Mouse (Mus musculus) kidney, postnatal 14 days (tissue): ENCODE results near the gene Kif24.
A peak's percentile ranks its signal among the peaks of the same experiment; 100 is the strongest.

Experiments
- DNase-seq: peaks from one replicate; pipeline ENCODE4 v3.0.0; 2022; ENCODE audit warnings: mixed read lengths

The Kif24 gene

DNA sequence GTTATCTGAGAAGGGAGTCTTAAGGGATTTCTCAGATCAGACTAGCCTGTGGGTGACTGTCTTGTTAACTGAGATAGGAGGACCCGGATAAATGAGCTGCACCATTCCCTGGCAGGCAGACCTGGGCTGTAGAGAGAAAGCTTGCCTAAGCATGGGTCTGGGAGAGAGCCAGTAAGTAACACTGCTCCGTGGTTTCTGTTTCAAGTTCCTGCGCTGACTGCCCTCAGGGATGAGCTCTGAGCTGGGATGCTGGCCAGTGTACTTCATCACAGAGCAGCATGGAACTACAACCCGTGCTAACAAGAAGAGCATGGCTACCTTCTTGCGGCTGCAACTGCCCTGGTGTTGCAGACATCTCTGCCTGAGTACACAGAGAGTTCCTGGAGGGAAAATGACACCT is 64.8 kb downstream of the Kif24 start:
- DNase-seq: no peak

DNA sequence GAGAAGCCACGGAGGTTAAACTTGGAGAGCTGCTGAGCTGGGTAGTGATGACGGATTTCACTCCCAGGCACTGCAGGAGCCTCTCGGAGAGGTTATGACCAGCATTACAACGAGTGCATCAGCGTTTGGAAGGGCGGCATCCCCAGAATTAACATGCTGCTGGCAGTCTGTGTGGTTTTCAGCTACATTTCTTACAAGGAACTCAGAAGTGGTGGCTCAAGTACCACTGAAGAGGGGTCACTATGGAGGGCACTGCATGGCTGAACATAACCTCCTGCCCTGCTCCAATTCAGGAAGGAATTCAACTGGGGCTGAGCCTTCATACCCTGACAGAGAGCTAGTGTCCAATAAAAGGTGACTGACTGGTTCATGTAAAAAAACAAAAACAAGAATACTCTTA is 66.3 kb downstream of the Kif24 start:
- no peak for DNase-seq

DNA sequence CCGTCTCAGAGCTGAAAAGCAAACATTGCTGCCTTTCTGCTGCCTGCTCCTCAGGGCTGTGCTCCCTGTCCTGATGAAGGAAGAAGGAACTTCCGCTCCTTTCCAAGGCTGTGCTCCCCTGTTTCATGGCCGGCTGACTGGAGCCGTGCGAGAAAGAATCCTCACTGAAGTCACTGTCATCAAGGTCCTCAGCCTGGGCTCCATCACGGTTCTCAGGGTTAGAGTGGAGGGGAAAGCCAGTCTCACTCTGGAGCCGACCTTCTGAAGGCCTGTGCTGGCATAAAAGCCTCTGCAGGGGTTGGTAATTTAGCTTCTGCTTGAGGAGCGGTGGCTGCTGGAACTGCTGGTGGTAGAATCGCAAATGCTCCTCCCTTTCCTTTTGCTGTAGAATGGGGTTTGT is 70.0 kb downstream of the Kif24 start:
- no peak for DNase-seq

DNA sequence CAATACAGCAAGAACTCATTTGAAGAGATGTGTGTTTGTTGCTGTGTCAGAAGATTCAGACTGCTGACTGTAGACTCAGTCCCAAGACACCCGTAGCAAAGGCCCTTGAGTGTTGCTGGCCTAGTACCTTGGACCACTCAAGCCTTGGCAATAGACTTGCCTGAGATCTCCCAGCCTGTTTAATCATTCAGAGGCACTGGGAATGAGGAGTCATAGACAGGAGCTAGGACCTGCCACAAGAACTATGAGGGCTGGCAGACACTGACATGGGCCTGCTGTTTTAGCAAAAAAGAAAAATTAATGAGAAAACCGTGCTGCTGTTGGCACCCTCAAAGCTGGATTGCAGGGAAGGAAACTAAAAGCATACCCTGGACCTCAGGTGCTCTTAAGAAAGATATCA is 73.7 kb downstream of the Kif24 start:
- DNase-seq: no peak

DNA sequence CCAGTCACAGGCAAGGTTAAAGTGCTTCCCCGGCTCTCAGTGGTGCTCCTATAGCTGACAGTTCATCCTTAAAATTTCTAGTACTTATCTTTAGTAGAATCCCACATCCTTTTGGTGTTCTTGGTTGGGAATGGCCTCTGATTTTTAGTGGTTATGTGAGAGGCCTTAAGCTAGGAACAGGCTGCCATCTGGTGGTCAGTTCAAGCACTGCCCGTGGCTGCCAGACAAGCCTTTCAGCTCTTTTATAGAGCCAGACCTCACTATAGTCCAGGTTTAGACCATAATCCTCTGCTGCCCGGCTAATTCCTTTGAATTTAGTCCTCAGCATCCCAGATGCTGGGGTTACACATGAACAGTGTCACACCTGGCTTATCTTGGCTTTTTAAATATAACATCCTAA is 74.6 kb downstream of the Kif24 start:
- DNase-seq: peak; percentile 86

DNA sequence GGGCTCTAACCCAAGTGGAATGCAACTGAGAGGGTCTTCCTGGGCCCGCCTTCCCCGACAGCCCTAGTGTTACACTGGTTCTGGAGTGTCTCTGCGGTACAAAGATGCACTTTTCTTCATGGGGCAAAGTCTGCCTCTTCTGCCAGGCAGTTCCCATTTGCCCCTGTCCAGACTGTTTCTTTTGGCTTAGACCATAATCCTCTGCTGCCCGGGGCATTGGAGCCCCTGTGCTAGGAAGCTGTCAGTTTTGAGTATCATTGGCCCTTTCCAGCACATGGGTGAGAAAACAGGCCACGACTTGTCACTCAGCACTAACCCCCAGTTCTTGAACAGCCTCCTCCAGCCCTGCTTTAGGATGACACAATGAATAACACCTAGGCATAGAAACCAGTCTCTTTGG is 75.4 kb downstream of the Kif24 start:
- peak; percentile 29 for DNase-seq

DNA sequence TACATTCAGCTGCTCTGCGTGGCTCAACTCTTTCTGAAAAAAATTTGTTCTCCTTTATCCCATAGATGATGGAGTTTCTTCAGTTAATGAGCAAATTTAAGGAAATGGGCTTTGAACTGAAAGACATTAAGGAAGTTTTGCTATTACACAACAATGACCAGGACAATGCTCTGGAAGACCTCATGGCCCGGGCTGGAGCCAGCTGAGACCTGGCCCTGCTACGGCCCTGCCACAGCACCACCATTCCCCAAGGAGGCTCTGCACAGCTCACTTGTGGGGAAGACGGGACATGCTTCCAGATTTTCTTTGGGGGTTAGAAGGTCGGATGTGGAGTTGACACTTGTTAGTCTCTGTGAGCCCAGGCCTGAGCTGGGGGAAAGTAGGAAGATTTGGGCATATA is 76.1 kb downstream of the Kif24 start:
- no peak for DNase-seq

DNA sequence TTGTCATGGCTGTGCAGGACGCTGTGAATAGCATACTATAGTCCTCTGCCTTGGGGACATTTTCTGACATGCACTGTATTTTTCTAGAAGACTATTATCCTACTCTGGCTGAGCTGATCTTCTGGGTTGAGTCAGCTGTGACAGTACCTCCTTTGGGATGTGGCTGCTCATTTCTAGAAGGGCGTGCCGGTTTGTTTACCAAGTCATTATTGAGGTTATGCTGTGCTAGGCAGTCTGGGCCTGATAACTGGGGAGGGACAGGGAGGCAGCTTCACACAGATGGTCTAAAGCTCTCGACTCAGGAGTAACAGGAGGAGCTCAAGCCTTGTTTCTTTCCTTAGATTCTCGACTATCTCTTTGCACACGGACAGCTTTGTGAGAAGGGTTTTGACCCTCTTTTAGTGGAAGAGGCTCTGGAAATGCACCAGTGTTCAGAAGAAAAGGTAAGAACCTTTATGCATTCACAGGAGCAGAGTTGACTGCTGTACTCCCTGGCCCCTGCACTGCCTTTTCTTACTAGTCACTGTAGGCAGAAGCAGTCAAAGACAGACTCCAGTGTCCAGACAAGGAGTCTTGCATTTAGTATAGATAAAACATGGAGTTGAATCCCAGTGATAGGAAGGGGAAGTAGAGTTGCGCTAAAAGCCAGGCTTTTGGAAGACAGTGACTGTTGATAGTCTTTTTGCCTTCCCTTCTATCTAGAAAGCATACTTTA is 76.8 kb downstream of the Kif24 start:
- DNase-seq: no peak

DNA sequence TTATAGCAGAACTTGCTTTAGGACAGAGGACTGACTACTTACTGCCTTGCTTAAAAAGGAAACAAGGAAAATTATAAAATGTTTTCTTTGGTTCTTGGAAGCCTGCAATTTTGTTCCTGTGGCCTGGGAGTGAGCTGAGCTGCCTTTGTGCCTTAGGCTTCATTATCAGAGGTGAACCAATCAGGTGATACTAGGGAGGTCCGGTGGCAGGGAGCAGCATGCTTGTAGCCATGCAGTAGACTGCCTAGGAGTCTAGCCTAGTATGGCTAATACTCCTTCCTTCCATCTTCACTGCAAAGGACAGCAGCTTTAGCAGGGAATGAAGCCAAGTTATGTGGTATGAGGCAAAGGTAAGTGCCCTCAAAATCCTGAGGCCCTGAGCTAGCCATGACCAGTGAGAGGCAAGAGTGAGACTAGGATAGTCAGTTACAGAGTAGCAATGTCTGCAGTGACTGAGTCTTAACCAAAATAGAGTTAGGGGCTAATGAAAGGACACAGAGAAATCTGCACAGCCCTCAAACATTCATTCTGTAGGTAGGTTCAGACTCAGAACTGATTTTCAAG is 78.2 kb downstream of the Kif24 start:
- no peak for DNase-seq

DNA sequence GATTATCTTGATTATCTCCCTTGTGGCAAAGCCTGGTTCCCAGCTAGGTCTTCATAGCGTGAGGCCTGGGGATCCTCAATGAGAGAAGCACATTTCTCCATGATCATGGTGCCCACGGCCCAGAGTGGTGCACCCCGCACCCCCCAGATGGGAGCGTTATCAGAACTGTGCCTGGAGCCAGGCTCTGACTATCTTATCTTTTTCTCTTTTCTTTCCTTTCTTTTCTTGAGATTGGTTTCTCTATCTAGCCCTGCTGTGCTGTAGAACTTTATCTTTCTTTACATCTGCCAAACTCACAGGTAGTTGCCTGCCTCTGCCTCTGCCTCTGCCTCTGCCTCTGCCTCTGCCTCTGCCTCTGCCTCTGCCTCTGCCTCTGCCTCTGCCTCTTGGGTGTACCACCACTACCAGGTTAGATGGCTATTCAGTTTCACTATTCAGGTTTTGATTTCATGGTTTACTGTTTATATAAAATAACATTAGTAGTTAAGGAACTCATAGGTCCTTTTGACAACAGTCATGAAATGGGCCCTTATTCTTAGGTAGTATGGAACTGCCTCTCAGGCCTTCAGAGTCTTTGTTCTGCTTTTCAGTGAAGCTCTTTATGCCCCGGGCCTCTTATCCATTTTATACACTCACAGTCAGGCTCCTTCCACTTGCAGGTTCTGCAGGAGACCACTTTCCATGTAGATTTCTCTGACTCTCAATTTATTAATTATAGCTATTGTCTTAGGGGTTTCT is 83.3 kb downstream of the Kif24 start:
- no peak for DNase-seq

DNA sequence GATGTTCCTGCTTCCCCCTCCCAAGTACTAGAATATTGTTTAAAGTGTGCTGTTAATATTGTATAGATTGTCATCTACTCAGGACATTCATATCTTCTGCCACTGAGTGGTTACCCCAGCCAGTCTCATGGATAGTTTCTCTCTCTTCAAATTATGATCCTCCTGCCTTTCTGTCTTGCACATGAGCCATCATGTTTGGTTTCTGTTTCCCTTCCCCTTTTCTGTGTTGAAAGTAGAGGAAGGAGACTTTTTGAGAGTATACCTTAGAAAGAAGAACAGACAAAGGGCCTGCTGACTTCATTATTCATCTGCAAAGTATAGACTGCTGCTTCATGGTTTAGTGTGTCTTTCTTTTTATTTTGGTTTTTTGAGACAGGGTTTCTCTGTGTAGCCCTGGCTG is 87.1 kb downstream of the Kif24 start:
- DNase-seq: no peak

DNA sequence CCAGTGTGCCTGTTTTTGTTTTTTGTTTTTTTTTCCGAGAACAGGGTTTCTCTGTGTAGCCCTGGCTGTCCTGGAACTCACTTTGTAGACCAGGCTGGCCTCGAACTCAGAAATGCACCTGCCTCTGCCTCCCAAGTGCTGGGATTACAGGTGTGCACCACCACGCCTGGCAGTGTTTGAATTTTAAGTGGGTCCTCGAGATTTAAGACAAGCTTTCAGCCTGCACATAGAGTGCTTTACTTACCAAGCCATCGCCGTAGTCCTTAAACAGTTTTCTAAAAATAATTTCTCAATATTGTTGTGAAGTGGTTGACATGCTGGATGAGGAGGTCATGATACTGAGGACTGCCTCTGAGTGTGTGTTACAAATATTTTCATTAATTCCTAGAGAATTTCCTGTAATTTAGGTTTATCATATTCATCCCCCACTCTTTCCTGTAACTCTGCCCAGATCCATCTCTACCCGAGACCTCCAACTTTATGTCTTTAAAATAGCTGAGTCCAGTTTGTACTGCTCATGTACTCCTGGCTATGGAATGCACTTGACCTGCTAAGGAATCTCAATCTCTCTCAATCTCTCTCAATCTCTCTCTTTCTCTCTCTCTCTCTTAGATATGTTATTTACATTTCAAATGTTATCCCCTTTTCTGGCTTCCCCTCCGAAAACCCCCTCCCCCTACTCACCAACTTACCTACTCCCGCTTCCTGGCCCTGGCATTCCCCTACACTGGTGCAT is 94.8 kb downstream of the Kif24 start:
- no peak for DNase-seq

DNA sequence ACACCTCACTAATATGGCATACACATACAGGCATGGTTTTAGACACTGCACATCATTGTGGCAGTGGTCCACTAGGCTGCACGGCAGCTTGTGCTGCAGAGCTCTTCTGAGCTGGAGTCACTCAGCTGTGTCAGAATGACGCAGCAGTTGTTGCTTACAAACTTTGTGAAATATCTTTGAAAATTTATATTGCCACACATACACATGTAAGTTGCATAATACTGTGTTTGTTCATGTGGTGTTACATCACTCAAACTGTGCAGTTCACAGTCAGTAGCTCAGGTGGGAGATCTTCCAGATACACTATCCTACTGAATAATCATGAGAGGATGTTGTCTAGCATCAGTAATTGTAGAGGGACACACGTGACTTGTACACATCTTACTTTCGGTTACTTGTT is 96.5 kb downstream of the Kif24 start:
- DNase-seq: no peak

DNA sequence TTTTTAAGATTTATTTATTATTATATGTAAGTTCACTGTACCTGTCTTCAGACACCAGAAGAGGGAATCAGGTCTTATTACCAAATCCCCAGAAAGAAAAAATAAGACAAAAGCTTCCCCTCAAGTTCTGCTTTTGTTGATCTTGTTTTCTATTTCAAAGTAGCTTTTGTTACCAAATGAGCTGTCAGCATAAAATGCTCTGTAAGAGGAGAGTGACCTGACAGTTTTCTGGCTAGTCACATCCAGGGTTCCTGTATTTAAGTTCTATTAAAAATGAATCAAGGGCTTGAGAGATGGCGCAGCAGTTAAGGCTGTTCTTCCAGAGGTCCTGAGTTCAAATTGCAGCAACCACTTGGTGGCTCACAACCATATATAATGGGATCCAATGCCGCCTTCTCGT is 103.6 kb downstream of the Kif24 start:
- DNase-seq: no peak

DNA sequence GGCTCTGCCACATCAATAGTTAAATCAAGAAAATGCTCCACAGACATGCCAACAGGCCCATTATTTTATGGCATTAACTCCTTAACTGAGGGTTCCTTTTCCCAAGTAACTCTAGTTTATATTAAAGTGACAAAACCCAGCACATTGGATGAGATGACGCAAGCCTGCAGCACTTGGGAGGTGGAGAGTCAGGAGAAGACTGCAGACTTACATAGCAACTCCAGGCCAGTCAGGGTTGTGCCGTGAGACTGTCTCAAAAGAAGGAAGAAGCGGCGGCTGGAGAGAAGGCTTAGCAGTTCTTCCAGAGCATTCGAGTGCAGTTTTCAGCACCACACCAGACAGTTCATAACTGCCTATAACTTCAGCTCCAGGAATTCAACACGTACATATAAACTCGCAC is 105.3 kb downstream of the Kif24 start:
- DNase-seq: no peak

DNA sequence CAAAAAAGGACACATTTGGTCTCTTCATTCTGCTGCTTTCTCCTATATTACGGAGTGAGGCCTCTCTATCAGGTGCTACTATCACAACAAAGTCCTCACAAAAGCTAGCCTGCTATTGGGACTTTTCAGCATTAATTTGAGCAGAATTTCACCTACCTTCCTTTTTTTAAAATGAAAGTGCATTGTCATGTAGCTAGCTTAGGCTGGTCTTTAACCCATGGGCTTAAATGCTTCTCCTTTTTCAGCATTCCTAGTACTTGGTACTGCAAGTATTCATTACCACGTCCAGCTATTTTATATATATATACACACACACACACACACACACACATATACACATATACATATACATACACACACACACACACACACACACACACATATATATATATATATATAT is 106.0 kb downstream of the Kif24 start:
- no peak for DNase-seq

DNA sequence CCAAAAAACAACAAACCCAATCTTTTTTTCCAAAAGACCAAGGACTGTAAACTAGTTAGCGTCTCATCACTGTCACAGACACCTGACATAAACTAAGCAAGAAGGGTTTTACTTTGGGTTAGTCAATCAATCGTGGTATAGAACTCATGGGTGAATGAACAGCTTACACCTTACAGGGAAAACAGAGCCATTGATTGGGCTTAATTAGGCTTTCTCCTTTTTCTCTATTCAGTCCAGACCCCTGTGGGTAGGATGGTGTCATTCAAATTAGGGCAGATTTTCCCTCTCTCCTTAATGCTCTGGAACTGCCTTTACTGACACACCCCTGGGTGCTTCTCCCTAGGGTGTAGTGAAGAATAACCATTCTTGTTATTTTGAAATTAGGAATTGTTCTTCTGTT is 107.5 kb downstream of the Kif24 start:
- DNase-seq: no peak

DNA sequence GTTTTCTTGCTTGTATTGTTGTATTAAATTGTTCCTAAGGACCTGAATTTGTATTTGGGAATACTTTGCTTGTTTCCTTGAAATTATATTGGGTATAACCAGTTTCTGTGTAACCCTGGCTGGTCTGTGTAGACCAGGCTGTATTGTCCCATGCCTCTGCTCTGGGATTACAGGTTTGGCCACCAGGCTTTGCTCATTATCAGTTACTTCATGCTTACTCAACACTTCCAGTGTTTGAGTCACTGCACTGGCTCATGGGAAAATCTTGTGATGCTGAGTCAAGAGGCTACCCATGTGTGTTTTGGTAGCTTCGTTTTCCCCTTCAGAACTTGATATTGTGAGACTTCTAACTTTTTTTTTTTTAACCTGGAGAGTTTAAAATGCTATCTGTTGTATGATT is 111.4 kb downstream of the Kif24 start:
- DNase-seq: no peak

DNA sequence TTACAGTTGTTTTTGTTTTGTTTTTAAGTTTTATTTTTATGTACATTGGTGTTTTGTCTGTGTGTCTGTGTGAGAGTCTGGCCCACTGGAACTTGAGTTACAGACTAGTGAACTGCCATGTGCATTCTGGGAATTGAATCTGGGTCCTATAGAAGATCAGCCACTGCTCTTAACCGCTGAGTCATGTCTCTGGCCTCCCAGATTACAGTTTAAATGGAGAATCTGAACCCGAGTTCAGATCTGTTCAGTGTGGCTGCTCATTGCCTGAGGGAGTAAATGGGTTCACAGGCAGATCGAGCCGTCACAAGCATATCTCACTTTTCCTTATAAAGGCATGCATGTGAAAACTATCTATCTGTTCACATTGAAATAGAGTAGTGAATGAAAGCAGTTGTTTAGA is 111.9 kb downstream of the Kif24 start:
- DNase-seq: no peak

DNA sequence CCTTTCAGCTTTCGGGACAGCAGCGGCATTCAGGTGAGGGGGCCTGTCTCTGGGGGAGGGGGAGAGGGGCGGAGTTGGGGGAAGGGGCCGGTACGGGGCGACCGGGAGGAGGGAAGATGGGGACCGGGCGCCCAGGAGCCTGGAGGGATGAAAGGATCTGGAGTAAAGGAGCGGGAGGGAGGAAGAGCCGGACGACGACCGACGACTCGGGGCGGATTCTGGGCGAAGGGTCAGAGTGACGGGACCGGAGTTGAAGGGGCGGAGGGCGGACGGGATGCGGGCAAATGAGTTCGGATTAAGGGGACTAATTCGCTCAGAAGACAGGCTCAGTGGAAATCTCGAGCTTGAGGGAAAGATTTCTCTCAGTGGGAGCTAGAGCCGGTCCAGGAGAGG is 115.5 kb downstream of the Kif24 start:
- DNase-seq: no peak

DNA sequence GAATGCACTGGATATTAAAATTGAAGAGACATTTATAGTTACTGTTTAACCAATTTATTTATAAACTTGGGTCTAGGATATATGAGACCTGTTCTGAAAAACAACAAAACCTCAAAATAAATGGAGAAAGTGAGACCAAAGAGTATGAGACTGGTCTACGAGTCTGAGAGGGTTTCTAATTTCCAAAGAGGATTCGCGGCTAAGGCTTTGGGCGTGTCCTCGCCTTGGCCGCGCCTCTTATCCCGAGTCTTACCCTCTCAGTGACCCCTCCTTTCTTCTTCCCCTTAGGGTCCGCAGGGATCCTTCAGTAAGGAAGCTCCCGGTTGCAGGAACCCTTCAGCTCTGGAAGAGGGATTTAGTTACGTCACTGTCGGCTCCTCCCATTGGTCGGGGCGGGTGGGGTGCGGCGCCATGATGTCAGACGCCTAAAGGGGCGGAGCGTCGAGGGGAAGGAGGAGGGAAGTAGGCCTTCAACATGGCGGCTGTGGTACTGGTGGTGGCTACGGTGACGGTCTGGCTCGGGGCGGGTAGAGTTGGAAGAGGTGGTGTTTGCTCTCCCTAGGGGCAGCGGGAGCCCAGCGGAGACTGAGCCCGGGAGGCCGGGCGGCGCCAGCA is 116.0 kb downstream of the Kif24 start, which contains the start of gene Ubap1:
Ubap1 (plus strand) TSS at position 413 of the 615 bp plus-strand sequence.
- peak; percentile 97 for DNase-seq

DNA sequence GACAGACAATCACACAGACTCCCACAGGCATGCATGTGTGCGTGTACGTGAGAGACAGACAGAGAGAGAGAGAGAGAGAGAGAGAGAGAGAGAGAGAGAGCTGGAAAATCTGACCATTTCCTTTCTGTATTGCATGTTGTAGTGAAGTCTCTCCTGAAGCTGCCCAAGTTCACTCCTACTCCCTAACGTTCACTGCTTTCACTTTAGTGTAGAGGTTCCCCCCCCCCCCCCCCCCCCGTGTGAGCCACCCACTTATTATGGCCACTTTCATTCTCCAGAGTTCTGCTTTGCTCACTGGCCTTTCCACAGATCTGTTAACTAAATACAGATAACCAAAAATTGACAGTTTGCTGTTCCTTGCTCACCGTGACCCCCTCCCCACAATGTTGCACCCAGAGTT is 116.8 kb downstream of the Kif24 start:
- no peak for DNase-seq

DNA sequence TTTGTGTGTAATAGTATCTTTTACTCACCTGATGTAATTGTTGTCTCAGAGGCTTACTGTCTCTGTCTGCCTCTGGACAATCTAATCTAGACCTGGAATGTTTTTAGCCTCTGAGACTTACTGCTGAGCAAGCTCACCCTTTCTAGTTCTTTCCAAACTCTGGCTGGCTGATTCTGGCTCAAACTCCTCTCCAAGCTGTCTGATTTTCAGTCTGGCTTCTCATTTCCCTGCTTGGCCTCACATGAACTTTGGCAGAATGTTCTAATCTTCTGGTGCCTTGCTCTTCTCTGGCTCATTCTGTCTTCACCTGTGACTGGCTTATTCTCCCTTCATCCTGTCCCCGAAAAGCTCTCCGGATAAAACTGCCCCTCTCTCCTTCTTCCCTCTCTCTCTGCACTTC is 118.7 kb downstream of the Kif24 start:
- DNase-seq: peak; percentile 71
